Mouse (Mus musculus): ENCODE measurements around the gene Neurog2.

DNA sequence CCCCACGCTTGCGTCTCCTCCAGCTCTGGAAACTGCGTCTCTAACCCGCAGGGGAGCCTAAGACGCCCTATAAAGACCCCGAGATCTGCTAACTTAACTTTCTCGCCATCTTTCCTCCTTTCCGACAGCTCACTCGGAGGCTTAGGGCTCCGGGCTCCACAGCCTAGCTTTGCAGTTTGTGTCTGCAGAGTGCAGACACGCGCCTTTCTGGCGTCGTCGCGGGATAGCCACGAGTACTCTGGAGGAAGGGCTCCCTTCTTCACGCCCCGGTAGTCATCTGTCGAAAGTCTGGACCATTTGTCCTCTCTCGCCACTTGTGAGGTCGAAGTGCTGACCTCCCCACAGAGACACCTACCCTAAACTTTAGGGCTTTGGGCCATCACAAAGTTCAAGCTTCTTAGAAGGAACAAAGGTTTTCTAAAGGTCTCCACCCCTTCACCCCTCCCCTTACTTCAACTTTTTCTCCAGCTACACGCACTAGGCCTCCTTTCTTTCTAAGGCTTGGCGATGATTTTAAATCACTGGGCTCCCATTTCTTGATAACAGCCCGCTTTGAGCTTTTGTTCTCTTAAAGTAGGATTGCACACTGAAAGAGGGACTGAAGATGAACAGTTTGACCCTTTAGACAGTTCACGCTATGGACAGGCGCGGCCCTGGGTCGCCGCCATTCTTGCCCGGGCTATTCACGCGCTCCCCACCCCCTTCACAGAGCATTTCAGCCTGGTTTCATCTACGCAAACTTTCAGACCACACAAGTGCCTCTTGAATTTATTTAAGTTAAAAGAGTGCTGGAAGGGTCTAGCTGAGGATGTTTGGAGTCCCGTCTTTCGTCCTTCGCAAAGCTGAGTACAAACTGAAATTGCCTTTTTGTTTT is 4.4 kb upstream of the Neurog2 start:
- no peak for TF ChIP-seq CTCF (IDR thresholded peaks at IDR 0.05; ENCODE audit: extremely low read depth, insufficient read depth, insufficient read length, insufficient replicate concordance)
- no peak for TF ChIP-seq POLR2A (IDR thresholded peaks at IDR 0.05; ENCODE audit: low read depth, low read length)

All from spleen, adult 2 months (tissue).